Mouse (Mus musculus) B cell, adult (primary cell): Measurements from ENCODE around the gene Ldb2. TPM values are rescaled to one million over a fixed set of nuclear protein-coding genes. Genes with fewer than 3 reads are reported as not detected.

Experiments
- total RNA-seq: library from RNA; stranded (reverse); gene quantifications from 4 replicates; pipeline ENCODE4 v1.2.4, GENCODE M21; 2023; ENCODE audit not compliant: inconsistent age

Ldb2 gene
- total RNA-seq = not detected in 4 replicates

DNA sequence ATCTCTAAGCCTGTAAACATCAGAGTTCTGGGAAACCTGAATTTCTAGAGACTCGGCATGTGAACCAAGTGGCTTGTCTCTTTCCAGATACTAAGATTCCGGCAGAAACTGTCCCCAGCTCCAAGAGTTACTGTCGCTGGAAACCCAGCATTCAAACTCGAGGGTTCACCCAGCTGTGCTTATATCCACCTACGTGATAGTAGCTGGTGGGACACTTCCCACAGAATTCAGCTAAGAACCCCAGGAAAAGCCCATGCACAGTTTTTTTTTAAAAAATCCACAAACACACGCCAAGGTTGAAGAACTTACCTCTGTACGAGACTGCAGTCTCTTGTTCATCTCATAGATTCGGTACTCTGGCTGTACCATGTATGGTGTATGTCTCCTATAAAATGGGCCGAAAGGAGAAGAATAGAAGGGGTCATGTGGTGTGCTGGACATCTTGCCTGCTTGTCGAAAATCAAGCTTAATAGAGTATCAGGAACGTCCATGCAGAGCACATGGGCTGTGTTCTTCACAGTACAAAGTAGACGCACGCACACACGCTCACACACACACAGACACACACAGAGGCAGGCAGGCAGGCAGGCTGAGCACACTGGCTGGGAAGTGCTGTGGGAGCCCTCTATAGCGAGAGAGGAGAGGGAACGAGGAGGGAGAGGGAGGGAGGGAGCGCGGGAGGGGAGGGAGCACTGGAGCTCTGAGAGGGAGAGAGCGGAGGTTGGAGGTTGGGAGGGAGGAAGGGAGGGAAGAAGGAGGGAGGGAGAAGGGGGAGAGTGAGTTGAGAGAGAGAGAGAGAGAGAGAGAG is at the start of gene Ldb2:
Gene Ldb2, minus strand, starts transcription at position 628 of the 808 bp plus-strand sequence.

